Mouse (Mus musculus) midbrain, embryonic 14.5 days (tissue): ENCODE measurements around the gene Hoxa3. TPM values are rescaled to one million over a fixed set of nuclear protein-coding genes. Genes with fewer than 3 reads are reported as not detected.

ENCODE experiments used
- ATAC-seq: fragments of 200-750 bp; cut with Nextera tagmentation; 2 replicates; pipeline ENCODE4 v1.8.0; 2017; ENCODE audit warnings: moderate number of reproducible peaks, moderate library complexity; ENCODE audit not compliant: low FRiP score, low TSS enrichment
- DNase-seq: peaks from one replicate; pipeline ENCODE4 v3.0.0-alpha.2; 2015
- H3K27ac ChIP-seq: fragments of 300-500 bp; sonication (generic); replicated peaks from 2 replicates; pipeline ENCODE4 v1.5.1; 2014; ENCODE audit warnings: mild to moderate bottlenecking, low read depth, low read length, moderate library complexity
- H3K27me3 ChIP-seq: fragments of 300-500 bp; sonication (generic); 2 replicates; pipeline ENCODE4 v1.6.1; 2014; ENCODE audit warnings: low read length, control low read depth, mixed read lengths; ENCODE audit not compliant: control insufficient read depth, insufficient read depth
- H3K36me3 ChIP-seq: fragments of 300-500 bp; sonication (generic); 2 replicates; pipeline ENCODE4 v1.6.1; 2014; ENCODE audit warnings: low read length, control low read depth; ENCODE audit not compliant: control insufficient read depth, insufficient read depth
- H3K4me1 ChIP-seq: fragments of 300-500 bp; sonication (generic); 2 replicates; pipeline ENCODE4 v1.6.1; 2014; ENCODE audit warnings: mild to moderate bottlenecking, antibody characterized with exemption, low read length, control low read depth; ENCODE audit not compliant: control insufficient read depth, insufficient read depth
- H3K4me2 ChIP-seq: fragments of 300-500 bp; sonication (generic); 2 replicates; pipeline ENCODE4 v1.6.1; 2014; ENCODE audit warnings: mild to moderate bottlenecking, low read length, moderate library complexity
- H3K4me3 ChIP-seq: fragments of 300-500 bp; sonication (generic); replicated peaks from 2 replicates; pipeline ENCODE4 v1.5.1; 2014; ENCODE audit warnings: low read depth, low read length
- H3K9ac ChIP-seq: fragments of 300-500 bp; sonication (generic); replicated peaks from 2 replicates; pipeline ENCODE4 v1.6.1; 2014; ENCODE audit warnings: mild to moderate bottlenecking, low read length, moderate library complexity
- H3K9me3 ChIP-seq: fragments of 300-500 bp; sonication (generic); 2 replicates; pipeline ENCODE4 v1.6.1; 2016; ENCODE audit warnings: low read length, control low read depth, mixed read lengths; ENCODE audit not compliant: control insufficient read depth
- WGBS: fragments of 180-500 bp; shearing (Covaris S2); extraction: QIAGEN DNeasy Blood & Tissue Kit; methylation state at CpG from one replicate; pipeline ENCODE4 v1.1.7; 2014; 5-methylcytosine and 5-hydroxymethylcytosine counted together
- polyA plus RNA-seq: library from polyadenylated mRNA; unstranded; fragments of >200 nt; fragmentation: Nextera tagmentation; extraction: Ambion mirVana; gene quantifications from 2 replicates; pipeline ENCODE4 v1.2.1, GENCODE M21; 2014

Hoxa3 gene
- polyA plus RNA-seq, 1 experiment from 2014 or later = not detected

- H3K27ac ChIP-seq = no peak overlapping the region
- WGBS = 4% methylated on average over 9 of the region's 9 CpGs
Observed at GRCm38 (mm10) chr6:52241001-52241621, 28.0 kb upstream of the Hoxa3 start.

GRCm38 (mm10) chr6:52240389-52241000 is 27.4 kb upstream of the Hoxa3 start, which contains the start of gene Hoxa10:
TSS of gene Hoxa10 (minus strand) at chr6:52240854.
- Histone ChIP-seq H3K9ac (no peak within 1 kb of the TSS), H3K27me3 (peaks cover 99% of the 10 kb centered on the region), H3K4me1 (no peaks in the 10 kb centered on the region), H3K27ac (no peak within 1 kb of the TSS), H3K9me3 (no peaks in the 10 kb centered on the region), H3K4me2 (no peak within 1 kb of the TSS), H3K4me3 (no peak within 1 kb of the TSS), H3K36me3 (no peaks in the 10 kb centered on the region)
- peak; percentile 85 for DNase-seq
- under 1% methylated on average over 35 of the region's 35 CpGs for WGBS
- no peak for ATAC-seq

More at GRCm38 (mm10) chr6:52241001-52241621, 28.0 kb upstream of the Hoxa3 start:
- no peaks in the 10 kb centered on the region for H3K9me3 ChIP-seq
- H3K4me1 ChIP-seq = no peaks in the 10 kb centered on the region
- no peak overlapping the region for H3K4me3 ChIP-seq
- no peak overlapping the region for H3K9ac ChIP-seq
- ATAC-seq (no peak), DNase-seq (no peak)
- peaks cover 99% of the 10 kb centered on the region for H3K27me3 ChIP-seq
- no peak overlapping the region for H3K4me2 ChIP-seq
- H3K36me3 ChIP-seq = no peaks in the 10 kb centered on the region

DNA sequence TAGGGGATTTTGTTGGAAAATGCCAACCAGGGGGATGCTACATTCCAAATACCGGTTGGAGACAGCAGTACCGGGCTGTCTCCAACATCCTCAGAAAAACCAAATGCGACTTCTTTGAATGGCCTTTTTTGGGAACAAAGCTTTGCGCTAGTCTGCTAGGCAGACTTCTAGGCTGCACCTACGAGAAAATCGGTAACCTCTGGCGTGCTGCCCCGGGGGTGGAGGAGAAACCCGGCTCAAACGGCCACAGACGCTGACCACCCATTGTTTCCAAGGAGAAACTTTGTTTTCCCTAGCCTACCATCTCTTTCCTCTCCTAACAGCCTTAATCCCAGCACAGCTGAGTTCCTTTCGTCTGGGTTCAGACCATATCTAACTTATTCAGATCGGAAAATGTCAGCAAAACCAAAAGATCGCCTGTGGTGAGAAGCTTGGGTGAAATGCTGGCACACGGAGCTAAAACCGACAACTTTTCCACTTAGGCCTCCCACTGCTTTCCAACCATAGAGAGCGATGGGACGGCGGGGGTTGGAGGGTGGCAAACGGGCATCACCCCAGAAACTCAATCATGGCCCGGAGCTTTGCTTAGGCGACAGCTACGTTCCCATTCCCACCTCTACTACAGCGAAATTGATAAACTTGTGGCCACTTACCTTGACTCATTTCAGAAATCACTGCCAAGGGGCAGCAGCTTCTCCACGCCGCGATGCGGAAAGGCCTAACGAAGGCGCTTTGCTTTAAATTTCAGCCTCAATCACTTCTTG is 26.7 kb upstream of the Hoxa3 start:
- ATAC-seq = no peak
- Histone ChIP-seq H3K4me3 (no peak overlapping the region), H3K27me3 (peaks cover 99% of the 10 kb centered on the region), H3K9ac (no peak overlapping the region), H3K9me3 (no peaks in the 10 kb centered on the region), H3K27ac (no peak overlapping the region), H3K36me3 (no peaks in the 10 kb centered on the region), H3K4me2 (no peak overlapping the region), H3K4me1 (no peaks in the 10 kb centered on the region)
- DNase-seq = no peak
- WGBS = 2% methylated on average over 30 of the region's 30 CpGs

DNA sequence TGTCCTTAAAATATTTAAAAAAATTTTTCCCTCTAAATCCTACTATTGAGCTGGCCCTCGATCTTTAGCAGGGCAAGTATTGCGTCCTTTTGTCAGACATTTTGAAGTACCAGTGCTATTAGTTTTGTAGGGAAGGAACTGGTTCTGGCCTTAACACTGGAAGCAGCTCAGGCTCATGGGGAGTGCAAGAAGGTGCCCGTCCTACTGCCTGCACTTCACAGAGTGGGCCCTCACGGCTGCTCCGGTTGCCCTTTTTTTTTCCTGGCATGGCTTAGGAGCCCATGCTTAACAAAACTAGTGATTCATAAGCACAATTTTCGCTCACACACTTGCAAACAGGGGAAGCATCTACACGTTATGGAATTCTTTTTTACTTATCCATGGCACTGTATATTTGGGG is 25.8 kb upstream of the Hoxa3 start:
- Histone ChIP-seq H3K4me3 (no peak overlapping the region), H3K36me3 (no peaks in the 10 kb centered on the region), H3K27ac (no peak overlapping the region), H3K4me2 (no peak overlapping the region), H3K9me3 (no peaks in the 10 kb centered on the region), H3K4me1 (no peaks in the 10 kb centered on the region), H3K27me3 (peaks cover 99% of the 10 kb centered on the region), H3K9ac (no peak overlapping the region)
- WGBS = 1% methylated on average over 7 of the region's 7 CpGs
- ATAC-seq = no peak
- no peak for DNase-seq

GRCm38 (mm10) chr6:52238155-52238545 is 25.0 kb upstream of the Hoxa3 start:
- 2% methylated on average over 7 of the region's 7 CpGs for WGBS

GRCm38 (mm10) chr6:52237346-52238154 is 24.4 kb upstream of the Hoxa3 start:
- DNase-seq (no peak), ATAC-seq (no peak)
- no peaks in the 10 kb centered on the region for H3K9me3 ChIP-seq
- no peak overlapping the region for H3K9ac ChIP-seq
- no peak overlapping the region for H3K4me2 ChIP-seq
- no peak overlapping the region for H3K4me3 ChIP-seq
- peaks cover 99% of the 10 kb centered on the region for H3K27me3 ChIP-seq
- 7% methylated on average over 10 of the region's 10 CpGs for WGBS
- H3K36me3 ChIP-seq = no peaks in the 10 kb centered on the region
- no peak overlapping the region for H3K27ac ChIP-seq
- no peaks in the 10 kb centered on the region for H3K4me1 ChIP-seq

More at GRCm38 (mm10) chr6:52238155-52238545, 25.0 kb upstream of the Hoxa3 start:
- Histone ChIP-seq H3K4me2 (no peak overlapping the region), H3K27ac (no peak overlapping the region), H3K36me3 (no peaks in the 10 kb centered on the region), H3K27me3 (peaks cover 99% of the 10 kb centered on the region), H3K9ac (no peak overlapping the region), H3K4me3 (no peak overlapping the region), H3K9me3 (no peaks in the 10 kb centered on the region), H3K4me1 (no peaks in the 10 kb centered on the region)
- ATAC-seq (no peak), DNase-seq (no peak)

- Histone ChIP-seq H3K27me3 (peaks cover 99% of the 10 kb centered on the region), H3K4me1 (no peaks in the 10 kb centered on the region), H3K36me3 (no peaks in the 10 kb centered on the region), H3K4me2 (no peak overlapping the region), H3K27ac (no peak overlapping the region), H3K9me3 (no peaks in the 10 kb centered on the region), H3K9ac (no peak overlapping the region), H3K4me3 (no peak overlapping the region)
- DNase-seq (no peak), ATAC-seq (no peak)
- WGBS = 6% methylated on average over 3 of the region's 3 CpGs
Observed at GRCm38 (mm10) chr6:52236806-52237205, 23.7 kb upstream of the Hoxa3 start.

- Histone ChIP-seq H3K27me3 (peaks cover 97% of the 10 kb centered on the region), H3K36me3 (no peaks in the 10 kb centered on the region), H3K27ac (no peak overlapping the region), H3K9me3 (no peaks in the 10 kb centered on the region), H3K4me3 (no peak overlapping the region), H3K4me1 (no peaks in the 10 kb centered on the region), H3K4me2 (no peak overlapping the region), H3K9ac (no peak overlapping the region)
- 18% methylated on average over 6 of the region's 6 CpGs for WGBS
- DNase-seq = no peak
- ATAC-seq = no peak
Observed at GRCm38 (mm10) chr6:52235866-52236265, 22.7 kb upstream of the Hoxa3 start.
